Mouse (Mus musculus) C2C12 (cell line): ENCODE results near the gene Irak4. TPM values are rescaled to one million over a fixed set of nuclear protein-coding genes. Genes with fewer than 3 reads are reported as not detected.
A peak's percentile ranks its signal among the peaks of the same experiment; 100 is the strongest.

ENCODE experiments used
- H3K27me3 ChIP-seq: one replicate; pipeline ENCODE4 v1.6.1; 2011; ENCODE audit not compliant: control insufficient read depth, insufficient read depth, insufficient read length
- H3K36me3 ChIP-seq: one replicate; pipeline ENCODE4 v1.6.1; 2011; ENCODE audit not compliant: control insufficient read depth, insufficient read depth
- H3K4me3 ChIP-seq: one replicate; pipeline ENCODE4 v1.5.1; 2011; ENCODE audit warnings: mild to moderate bottlenecking, control low read depth; ENCODE audit not compliant: poor library complexity, insufficient read depth, severe bottlenecking
- H3K79me2 ChIP-seq: one replicate; pipeline ENCODE4 v1.6.1; 2011; ENCODE audit not compliant: control insufficient read depth, insufficient read depth
- H3K79me3 ChIP-seq: one replicate; pipeline ENCODE4 v1.6.1; 2011; ENCODE audit warnings: low read depth, control low read depth
- H3ac ChIP-seq: one replicate; pipeline ENCODE3; 2011; ENCODE audit warnings: low read depth; ENCODE audit not compliant: control insufficient read depth, insufficient read length
- CEBPB ChIP-seq: IDR thresholded peaks from one replicate; pipeline ENCODE4 v1.6.1; 2011; ENCODE audit warnings: low read depth, mild to moderate bottlenecking, control low read depth, moderate library complexity
- CTCF ChIP-seq: IDR thresholded peaks from one replicate; pipeline ENCODE4 v1.5.1; 2011; ENCODE audit not compliant: control insufficient read depth, insufficient read depth, insufficient read length
- FOSL1 ChIP-seq: IDR thresholded peaks from one replicate; pipeline ENCODE4 v1.8.0; 2011; ENCODE audit warnings: mild to moderate bottlenecking, low read length; ENCODE audit not compliant: poor library complexity, insufficient read depth, severe bottlenecking
- MAX ChIP-seq: IDR thresholded peaks from one replicate; pipeline ENCODE4 v1.6.1; 2011; ENCODE audit warnings: mild to moderate bottlenecking, control low read depth
- MYOD1 ChIP-seq: IDR thresholded peaks from one replicate; pipeline ENCODE4 v1.6.1; 2011; ENCODE audit warnings: low read depth; ENCODE audit not compliant: control insufficient read depth, insufficient read length
- MYOG ChIP-seq: IDR thresholded peaks from one replicate; pipeline ENCODE4 v1.6.1; 2011; ENCODE audit not compliant: control insufficient read depth, insufficient read length; ENCODE audit errors: extremely low read depth
- USF1 ChIP-seq: IDR thresholded peaks from one replicate; pipeline ENCODE4 v1.6.1; 2011; ENCODE audit warnings: low read depth, mild to moderate bottlenecking, control low read depth, moderate library complexity
- polyA plus RNA-seq: library from polyadenylated mRNA; unstranded; fragments of >200 nt; fragmentation: generic; extraction: Trizol; gene quantifications from one replicate; pipeline ENCODE4 v1.2.1, GENCODE M21; 2012; ENCODE audit warnings: missing spikeins

Irak4 gene
- polyA plus RNA-seq, 1 experiment, result 5.1 TPM

- no peak overlapping the region for H3K4me3 ChIP-seq
- TF ChIP-seq CEBPB (no peak), CTCF (no peak), USF1 (no peak), MYOD1 (no peak), MYOG (no peak), FOSL1 (no peak), MAX (no peak)
These were observed 11.1 kb upstream of the Irak4 start for GRCm38 (mm10) chr15:94532306-94532705.

GRCm38 (mm10) chr15:94532956-94533355, 10.5 kb upstream of the Irak4 start:
- no peak overlapping the region for H3ac ChIP-seq
- H3K4me3 ChIP-seq, result no peak overlapping the region
- no peaks in the 10 kb centered on the region for H3K79me3 ChIP-seq
- H3K79me2 ChIP-seq, result no peaks in the 10 kb centered on the region
- TF ChIP-seq CEBPB, result peak; percentile 72
- no peak for TF ChIP-seq FOSL1
- TF ChIP-seq MYOD1, result no peak
- TF ChIP-seq MYOG, result no peak
- no peak for TF ChIP-seq MAX
- no peak for TF ChIP-seq CTCF
- H3K27me3 ChIP-seq, result no peaks in the 10 kb centered on the region
- peaks cover 44% of the 10 kb centered on the region for H3K36me3 ChIP-seq

More at GRCm38 (mm10) chr15:94532306-94532705, 11.1 kb upstream of the Irak4 start:
- peaks cover 51% of the 10 kb centered on the region for H3K36me3 ChIP-seq
- no peaks in the 10 kb centered on the region for H3K79me2 ChIP-seq
- H3K27me3 ChIP-seq, result no peaks in the 10 kb centered on the region
- H3K79me3 ChIP-seq, result no peaks in the 10 kb centered on the region
- H3ac ChIP-seq, result no peak overlapping the region

- Histone ChIP-seq H3K27me3 (no peaks in the 10 kb centered on the region), H3K4me3 (no peak overlapping the region)
- TF ChIP-seq MAX, result no peak
- TF ChIP-seq CEBPB, result no peak
- TF ChIP-seq MYOD1, result no peak
- TF ChIP-seq CTCF, result no peak
- TF ChIP-seq USF1, result no peak
- no peak for TF ChIP-seq FOSL1
- no peak for TF ChIP-seq MYOG
These were observed 7.9 kb upstream of the Irak4 start for GRCm38 (mm10) chr15:94535521-94535920.

GRCm38 (mm10) chr15:94539296-94539695, 4.1 kb upstream of the Irak4 start:
- Histone ChIP-seq H3K27me3 (no peaks in the 10 kb centered on the region), H3K4me3 (no peak overlapping the region), H3K79me3 (peaks cover 2% of the 10 kb centered on the region), H3ac (no peak overlapping the region), H3K36me3 (peaks cover 14% of the 10 kb centered on the region), H3K79me2 (no peaks in the 10 kb centered on the region)
- TF ChIP-seq CTCF, result no peak

More at GRCm38 (mm10) chr15:94535521-94535920, 7.9 kb upstream of the Irak4 start:
- Histone ChIP-seq H3K79me3 (no peaks in the 10 kb centered on the region), H3K79me2 (no peaks in the 10 kb centered on the region), H3ac (no peak overlapping the region), H3K36me3 (peaks cover 30% of the 10 kb centered on the region)

GRCm38 (mm10) chr15:94542567-94543408, 655 bp upstream of the Irak4 start:
- no peak for TF ChIP-seq CEBPB
- peak; percentile 100 for TF ChIP-seq MAX
- TF ChIP-seq USF1, result peak; percentile 80
- Histone ChIP-seq H3K27me3 (no peaks in the 10 kb centered on the region), H3K79me2 (no peaks in the 10 kb centered on the region), H3K4me3 (peak overlapping the region; percentile 63), H3K79me3 (peaks cover 2% of the 10 kb centered on the region), H3K36me3 (peaks cover 10% of the 10 kb centered on the region), H3ac (peak overlapping the region; percentile 15)

- Histone ChIP-seq H3K79me2 (no peaks in the 10 kb centered on the region), H3K4me3 (peak overlapping the region; percentile 63), H3K79me3 (peaks cover 2% of the 10 kb centered on the region), H3K36me3 (no peaks in the 10 kb centered on the region), H3K27me3 (no peaks in the 10 kb centered on the region), H3ac (peak overlapping the region; percentile 85)
- TF ChIP-seq FOSL1 (no peak), USF1 (no peak), CEBPB (no peak), CTCF (no peak), MAX (no peak), MYOG (no peak), MYOD1 (no peak)
These were observed 701 bp downstream of the Irak4 start for GRCm38 (mm10) chr15:94544052-94544636.
